Mouse (Mus musculus) mature B cell (primary cell): ENCODE measurements around the gene Atg10.

ENCODE experiments used
- in situ Hi-C: fragments of 300-500 bp; cut with MboI; formaldehyde crosslinking; loops from 2 replicates; pipeline ENCODE4 v1.14.3; 2019

Gene Atg10

GRCm38 (mm10) chr13:91031836-91032235 is 191.9 kb downstream of the Atg10 start:
- in situ Hi-C loops, result no loop called here

GRCm38 (mm10) chr13:91023447-91023846 is 200.3 kb downstream of the Atg10 start:
- in situ Hi-C loops, result no loop called here

- in situ Hi-C loops, result no loop called here
These were observed 211.9 kb downstream of the Atg10 start for GRCm38 (mm10) chr13:91011851-91012250.

GRCm38 (mm10) chr13:90995034-90995629 is 228.6 kb downstream of the Atg10 start:
- in situ Hi-C loops, result no loop called here

- in situ Hi-C loops, result no loop called here
These were observed 230.2 kb downstream of the Atg10 start for GRCm38 (mm10) chr13:90993602-90994001.

GRCm38 (mm10) chr13:90992948-90993347 is 230.8 kb downstream of the Atg10 start:
- in situ Hi-C loops, result no loop called here

GRCm38 (mm10) chr13:90988226-90988625 is 235.5 kb downstream of the Atg10 start:
- in situ Hi-C loops, result no loop called here

- in situ Hi-C loops, result no loop called here
These were observed 238.4 kb downstream of the Atg10 start for GRCm38 (mm10) chr13:90985417-90985816.

GRCm38 (mm10) chr13:90984073-90984472 is 239.7 kb downstream of the Atg10 start:
- in situ Hi-C loops, result no loop called here

GRCm38 (mm10) chr13:90981798-90982197 is 242.0 kb downstream of the Atg10 start:
- in situ Hi-C loops, result no loop called here

- in situ Hi-C loops, result no loop called here
These were observed 242.7 kb downstream of the Atg10 start for GRCm38 (mm10) chr13:90980878-90981674.

- in situ Hi-C loops, result no loop called here
These were observed 246.7 kb downstream of the Atg10 start for GRCm38 (mm10) chr13:90977057-90977456.

GRCm38 (mm10) chr13:90973409-90973808 is 250.4 kb downstream of the Atg10 start:
- in situ Hi-C loops, result no loop called here

- in situ Hi-C loops, result no loop called here
These were observed 253.3 kb downstream of the Atg10 start for GRCm38 (mm10) chr13:90970259-90971017.

GRCm38 (mm10) chr13:90968940-90969339 is 254.8 kb downstream of the Atg10 start:
- in situ Hi-C loops, result no loop called here

GRCm38 (mm10) chr13:90967422-90967821 is 256.3 kb downstream of the Atg10 start:
- in situ Hi-C loops, result no loop called here

- in situ Hi-C loops, result no loop called here
These were observed 257.8 kb downstream of the Atg10 start for GRCm38 (mm10) chr13:90965996-90966395.

- in situ Hi-C loops, result no loop called here
These were observed 259.3 kb downstream of the Atg10 start for GRCm38 (mm10) chr13:90964511-90964910.

- in situ Hi-C loops, result no loop called here
These were observed 260.7 kb downstream of the Atg10 start for GRCm38 (mm10) chr13:90962836-90963760.

GRCm38 (mm10) chr13:90960591-90960990 is 263.2 kb downstream of the Atg10 start:
- in situ Hi-C loops, result no loop called here

- in situ Hi-C loops, result no loop called here
These were observed 264.9 kb downstream of the Atg10 start for GRCm38 (mm10) chr13:90958894-90959293.
